Mouse (Mus musculus): ENCODE measurements around the gene Slc7a7. TPM values are rescaled to one million over a fixed set of nuclear protein-coding genes. Genes with fewer than 3 reads are reported as not detected.
A peak's percentile ranks its signal among the peaks of the same experiment; 100 is the strongest.
"Not testable (repeated sequence)": the region's sequence is repeated elsewhere in the genome, so short reads cannot be mapped to it uniquely, and the experiment has no call there.

The Slc7a7 gene
- polyA plus RNA-seq, 1 experiment from 2014 or later: 8.2 TPM

GRCm38 (mm10) chr14:54360577-54361340, 56.8 kb downstream of the Slc7a7 start, which contains the start of gene Oxa1l:
Gene Oxa1l (plus strand): TSS chr14:54360834.
- no peak for TF ChIP-seq CTCF (IDR thresholded peaks at IDR 0.05)
- in situ Hi-C loops (cut with MboI; ENCODE audit: low pct_unique_long_range_greater_than_20kb): no loop called here
- POLR2A ChIA-PET: interaction anchor here (0.7 to 0.9 kb wide), 2 partner anchors 101 to 123 kb away, joined by 3 to 6 read pairs; no protein-coding TSS in a partner anchor
- H3K27me3 ChIP-seq: no peaks in the 10 kb centered on the region
- DNase-seq (ENCODE audit: low read depth, low spot score) (peak; percentile 54), ATAC-seq (peak; percentile 71)
- CTCF ChIA-PET: interaction anchor here (0.6 to 1.6 kb wide), 5 partner anchors 14 to 121 kb away, joined by 3 to 4 read pairs (median 4); no protein-coding TSS in a partner anchor

GRCm38 (mm10) chr14:54354406-54354805, 63.2 kb downstream of the Slc7a7 start:
- in situ Hi-C loops (cut with MboI; ENCODE audit: low pct_unique_long_range_greater_than_20kb): no loop called here
- ChIA-PET POLR2A (no interaction called here), CTCF (no interaction called here)
- ATAC-seq: no peak
- DNase-seq (ENCODE audit: low read depth, low spot score): no peak
- no peaks in the 10 kb centered on the region for H3K27me3 ChIP-seq
- peak; percentile 33 for TF ChIP-seq CTCF (IDR thresholded peaks at IDR 0.05)

GRCm38 (mm10) chr14:54352314-54352713, 65.3 kb downstream of the Slc7a7 start:
- no peaks in the 10 kb centered on the region for H3K27me3 ChIP-seq
- no peak for ATAC-seq
- in situ Hi-C loops (cut with MboI; ENCODE audit: low pct_unique_long_range_greater_than_20kb): no loop called here
- ChIA-PET CTCF (no interaction called here), POLR2A (no interaction called here)
- no peak for TF ChIP-seq CTCF (IDR thresholded peaks at IDR 0.05)
- no peak for DNase-seq (ENCODE audit: low read depth, low spot score)

- ATAC-seq; CTCF ChIA-PET; DNase-seq (ENCODE audit: low read depth, low spot score); in situ Hi-C loops (cut with MboI; ENCODE audit: low pct_unique_long_range_greater_than_20kb); POLR2A ChIA-PET; H3K27me3 ChIP-seq: not testable (repeated sequence)
These were observed 66.6 kb downstream of the Slc7a7 start for GRCm38 (mm10) chr14:54350773-54351541.

- DNase-seq (ENCODE audit: low read depth, low spot score); in situ Hi-C loops (cut with MboI; ENCODE audit: low pct_unique_long_range_greater_than_20kb); CTCF ChIA-PET; POLR2A ChIA-PET; H3K27me3 ChIP-seq; ATAC-seq: not testable (repeated sequence)
These were observed 75.8 kb downstream of the Slc7a7 start for GRCm38 (mm10) chr14:54341807-54342206.

GRCm38 (mm10) chr14:54340836-54341235, 76.7 kb downstream of the Slc7a7 start:
- DNase-seq (ENCODE audit: low read depth, low spot score) (no peak), ATAC-seq (no peak)
- no peak for TF ChIP-seq CTCF (IDR thresholded peaks at IDR 0.05)
- CTCF ChIA-PET: no interaction called here
- peaks cover 5% of the 10 kb centered on the region for H3K27me3 ChIP-seq
- POLR2A ChIA-PET: no interaction called here
- in situ Hi-C loops (cut with MboI; ENCODE audit: low pct_unique_long_range_greater_than_20kb): no loop called here

GRCm38 (mm10) chr14:54333452-54334189, 84.0 kb downstream of the Slc7a7 start:
- ATAC-seq (no peak), DNase-seq (ENCODE audit: low read depth, low spot score) (no peak)
- ChIA-PET POLR2A (interaction anchor here (0.6 kb wide), 1 partner anchor 58 kb away, joined by 4 read pairs; no protein-coding TSS in a partner anchor), CTCF (interaction anchor here (0.7 kb wide), 1 partner anchor 95 kb away, joined by 3 read pairs; no protein-coding TSS in a partner anchor)
- in situ Hi-C loops (cut with MboI; ENCODE audit: low pct_unique_long_range_greater_than_20kb): no loop called here
- TF ChIP-seq CTCF (IDR thresholded peaks at IDR 0.05): no peak
- peaks cover 5% of the 10 kb centered on the region for H3K27me3 ChIP-seq

GRCm38 (mm10) chr14:54332176-54333074, 85.2 kb downstream of the Slc7a7 start:
- no peak for TF ChIP-seq CTCF (IDR thresholded peaks at IDR 0.05)
- in situ Hi-C loops (cut with MboI; ENCODE audit: low pct_unique_long_range_greater_than_20kb): no loop called here
- CTCF ChIA-PET: interaction anchor here (1.5 kb wide), 1 partner anchor 13 kb away, joined by 3 read pairs; no protein-coding TSS in a partner anchor
- H3K27me3 ChIP-seq: peaks cover 5% of the 10 kb centered on the region
- no peak for DNase-seq (ENCODE audit: low read depth, low spot score)
- POLR2A ChIA-PET: no interaction called here
- ATAC-seq: no peak

GRCm38 (mm10) chr14:54331178-54331577, 86.4 kb downstream of the Slc7a7 start:
- DNase-seq (ENCODE audit: low read depth, low spot score) (no peak), ATAC-seq (no peak)
- H3K27me3 ChIP-seq: peaks cover 3% of the 10 kb centered on the region
- in situ Hi-C loops (cut with MboI; ENCODE audit: low pct_unique_long_range_greater_than_20kb): no loop called here
- CTCF ChIA-PET: interaction anchor here (0.9 to 1.5 kb wide), 2 partner anchors 9 to 14 kb away, joined by 3 read pairs; no protein-coding TSS in a partner anchor
- POLR2A ChIA-PET: no interaction called here
- TF ChIP-seq CTCF (IDR thresholded peaks at IDR 0.05): no peak

Measured in Patski (cell line).